Mouse (Mus musculus) forelimb bud, embryonic 11.5 days (tissue): ENCODE data around the gene Gm20816.
"Not testable (repeated sequence)": the region's sequence is repeated elsewhere in the genome, so short reads cannot be mapped to it uniquely, and the experiment has no call there.

Experiments
- DNase-seq: peaks from one replicate; pipeline ENCODE4 v3.0.0-alpha.2; 2012; ENCODE audit warnings: low read depth, low spot score

The Gm20816 gene

GRCm38 (mm10) chrY:68537655-68538054 lies at the start of gene Gm20816:
Gene Gm20816, plus strand, starts transcription at chrY:68537955.
- not testable (repeated sequence) for DNase-seq
